Mouse (Mus musculus) ES-E14 (cell line): ENCODE data around the gene Lamc3. TPM values are rescaled to one million over a fixed set of nuclear protein-coding genes. Genes with fewer than 3 reads are reported as not detected.

ENCODE experiments used
- DNase-seq: peaks from one replicate; pipeline ENCODE4 v3.0.0-alpha.2; 2013; ENCODE audit warnings: low read depth, low spot score
- H3K27ac ChIP-seq: 2 replicates; pipeline ENCODE4 v1.5.1; 2012; ENCODE audit warnings: low read depth, mild to moderate bottlenecking, low read length, moderate library complexity, mixed read lengths; ENCODE audit not compliant: poor library complexity, insufficient read depth, severe bottlenecking
- H3K36me3 ChIP-seq: 2 replicates; pipeline ENCODE4 v1.6.1; 2012; ENCODE audit warnings: mild to moderate bottlenecking, low read length, moderate library complexity, mixed read lengths; ENCODE audit not compliant: control insufficient read depth, poor library complexity, insufficient read depth, severe bottlenecking
- H3K4me1 ChIP-seq, 2 experiments: fragments of 150-350 bp in 1 of 2; sonication (generic) in 1 of 2; 2 replicates each; pipeline ENCODE4 v1.6.1; 2012; ENCODE audit warnings: low read length in 2 of 2, mild to moderate bottlenecking in 1 of 2, mixed read lengths in 1 of 2; ENCODE audit not compliant: control insufficient read depth in 2 of 2, insufficient read depth in 2 of 2, poor library complexity in 1 of 2
- H3K4me3 ChIP-seq, 2 experiments: fragments of 150-350 bp in 1 of 2; sonication (generic) in 1 of 2; 2 replicates each; pipeline ENCODE4 v1.5.1; 2012; ENCODE audit warnings: low read length in 2 of 2, low read depth in 1 of 2, mild to moderate bottlenecking in 1 of 2, mixed read lengths in 1 of 2; ENCODE audit not compliant: insufficient read depth in 1 of 2, poor library complexity in 1 of 2, severe bottlenecking in 1 of 2
- H3K9ac ChIP-seq: 2 replicates; pipeline ENCODE4 v1.6.1; 2012; ENCODE audit warnings: low read depth, mild to moderate bottlenecking, low read length, mixed read lengths; ENCODE audit not compliant: poor library complexity, insufficient read depth, severe bottlenecking
- H3K9me3 ChIP-seq: fragments of 150-350 bp; sonication (generic); 2 replicates; pipeline ENCODE4 v1.6.1; 2012; ENCODE audit warnings: low read depth, mild to moderate bottlenecking, low read length; ENCODE audit not compliant: control insufficient read depth, insufficient read depth
- CHD2 ChIP-seq: IDR thresholded peaks from 2 replicates; pipeline ENCODE4 v1.6.1; 2014; ENCODE audit warnings: mild to moderate bottlenecking, low read depth, low read length, inconsistent platforms
- HCFC1 ChIP-seq: IDR thresholded peaks from 2 replicates; pipeline ENCODE4 v1.6.1; 2012; ENCODE audit warnings: low read length, inconsistent platforms, borderline replicate concordance; ENCODE audit not compliant: insufficient read depth
- MAFK ChIP-seq: IDR thresholded peaks from 2 replicates; pipeline ENCODE4 v1.6.1; 2014; ENCODE audit warnings: mild to moderate bottlenecking, low read depth, low read length, inconsistent platforms; ENCODE audit not compliant: insufficient read depth
- ZC3H11A ChIP-seq: IDR thresholded peaks from 2 replicates; pipeline ENCODE4 v1.6.1; 2012; ENCODE audit warnings: low read depth, mild to moderate bottlenecking, inconsistent platforms, low read length, borderline replicate concordance
- ZNF384 ChIP-seq: IDR thresholded peaks from 2 replicates; pipeline ENCODE4 v1.6.1; 2012; ENCODE audit warnings: low read depth, low read length, inconsistent platforms
- in situ Hi-C, 2 experiments: fragments of 600-800 bp; cut with MboI; formaldehyde crosslinking; loops; one replicate each; pipeline ENCODE4 v1.15.1; 2025; ENCODE audit warnings: low sequenced_read_pairs in 2 of 2, inconsistent platforms in 1 of 2; ENCODE audit not compliant: unreplicated experiment in 2 of 2
- total RNA-seq: library from RNA; depleted of rRNA; stranded (reverse); fragments of 300-350 nt; gene quantifications from 2 replicates; pipeline ENCODE4 v1.2.3, GENCODE M21; 2012

The Lamc3 gene
- total RNA-seq, 1 experiment: 0.18 TPM

DNA sequence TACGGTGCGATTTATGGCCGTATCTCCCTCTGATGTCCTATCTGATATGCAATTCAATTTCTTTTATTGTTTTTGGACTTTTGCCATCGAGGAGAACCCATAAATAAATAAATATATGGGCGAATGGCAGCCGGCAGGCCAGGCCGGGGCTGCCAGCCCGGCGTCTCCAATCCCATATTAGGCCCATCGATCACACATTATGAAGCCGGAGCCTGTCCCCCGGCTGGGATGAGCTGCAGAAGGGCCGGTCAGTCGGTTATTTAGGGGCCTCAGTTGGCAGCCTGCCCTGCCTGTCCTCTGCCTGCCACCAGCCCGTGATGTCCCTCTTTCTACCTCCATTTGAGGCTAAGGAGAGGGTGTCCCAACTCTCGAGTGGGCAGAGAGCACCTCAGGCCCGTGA lies 8.5 kb upstream of the Lamc3 start:
- TF ChIP-seq CHD2: no peak
- TF ChIP-seq HCFC1: no peak
- TF ChIP-seq ZNF384: no peak
- TF ChIP-seq MAFK: no peak
- no peak for TF ChIP-seq ZC3H11A
- H3K9ac ChIP-seq: no peak overlapping the region
- in situ Hi-C loops: no loop called here

DNA sequence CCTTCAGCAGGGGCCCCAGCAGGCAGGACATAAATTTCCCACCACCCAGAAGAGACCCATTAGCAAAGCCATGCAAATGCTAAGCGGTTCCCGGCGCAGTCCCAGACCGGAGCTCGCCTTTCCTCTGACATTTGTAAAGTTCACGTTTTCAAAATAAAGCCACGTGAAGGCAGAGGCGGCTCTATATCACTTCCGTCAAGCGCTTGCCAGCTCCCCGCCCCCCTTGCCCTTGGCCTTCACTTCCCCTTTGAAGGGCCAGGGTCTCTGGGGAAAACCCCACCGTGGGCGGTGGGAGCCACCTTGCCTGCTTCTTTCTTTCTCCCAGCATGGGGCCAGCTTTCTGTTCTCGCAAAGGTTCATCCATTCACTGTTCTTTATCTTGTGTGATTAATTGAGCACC lies 6.2 kb upstream of the Lamc3 start:
- H3K4me1 ChIP-seq: peaks cover 0 to 7% of the 10 kb centered on the region in 2 experiments; a peak in 2 of 4 replicates
- no peak overlapping the region for H3K27ac ChIP-seq
- DNase-seq: no peak
- no peak overlapping the region for H3K9ac ChIP-seq
- H3K4me3 ChIP-seq: no peak overlapping the region
- H3K9me3 ChIP-seq: no peaks in the 10 kb centered on the region
- in situ Hi-C loops: no loop called here
- no peak for TF ChIP-seq ZC3H11A
- TF ChIP-seq HCFC1: no peak
- no peak for TF ChIP-seq ZNF384
- no peak for TF ChIP-seq MAFK
- no peak for TF ChIP-seq CHD2
- no peaks in the 10 kb centered on the region for H3K36me3 ChIP-seq

More for the DNA sequence above, 8.5 kb upstream of the Lamc3 start:
- Histone ChIP-seq H3K4me1 (peaks cover 0 to 7% of the 10 kb centered on the region in 2 experiments; a peak in 2 of 4 replicates), H3K9me3 (no peaks in the 10 kb centered on the region), H3K4me3 (no peak overlapping the region), H3K27ac (no peak overlapping the region), H3K36me3 (no peaks in the 10 kb centered on the region)
- DNase-seq: no peak

GRCm38 (mm10) chr2:31883061-31883460 lies 4.0 kb upstream of the Lamc3 start:
- H3K9me3 ChIP-seq: no peaks in the 10 kb centered on the region
- no peaks in the 10 kb centered on the region for H3K36me3 ChIP-seq
- no peak overlapping the region for H3K9ac ChIP-seq
- in situ Hi-C loops: no loop called here
- TF ChIP-seq HCFC1: no peak
- TF ChIP-seq ZC3H11A: no peak
- TF ChIP-seq MAFK: no peak
- no peak for TF ChIP-seq ZNF384
- no peak for TF ChIP-seq CHD2
- DNase-seq: no peak
- no peak overlapping the region for H3K27ac ChIP-seq
- peaks cover 0 to 7% of the 10 kb centered on the region in 2 experiments; a peak in 2 of 4 replicates for H3K4me1 ChIP-seq
- no peak overlapping the region for H3K4me3 ChIP-seq

DNA sequence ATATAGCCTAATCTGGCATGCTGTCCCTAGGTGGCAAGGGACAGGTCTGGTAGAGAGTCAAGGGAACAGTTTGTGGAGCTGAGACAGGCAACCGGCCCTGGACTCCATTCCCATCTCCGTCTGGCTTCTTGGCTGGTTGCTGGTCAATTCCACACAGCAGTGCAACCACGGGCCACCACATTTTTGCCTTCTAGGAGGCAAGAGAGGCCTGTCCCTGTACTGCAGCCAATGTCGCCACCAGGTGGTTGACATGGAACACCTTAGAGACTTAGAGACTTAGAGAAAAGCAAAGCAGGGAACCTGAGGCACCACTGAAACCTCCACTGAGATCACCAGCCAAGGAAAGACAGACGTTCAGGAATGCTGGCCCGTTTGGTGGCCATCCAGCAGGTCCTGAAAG lies 2.3 kb upstream of the Lamc3 start:
- Histone ChIP-seq H3K27ac (no peak overlapping the region), H3K36me3 (no peaks in the 10 kb centered on the region), H3K9me3 (no peaks in the 10 kb centered on the region), H3K4me1 (peaks cover 0 to 7% of the 10 kb centered on the region in 2 experiments; a peak in 2 of 4 replicates), H3K4me3 (no peak overlapping the region), H3K9ac (no peak overlapping the region)
- in situ Hi-C loops: no loop called here
- DNase-seq: no peak
- TF ChIP-seq HCFC1 (no peak), MAFK (no peak), CHD2 (no peak), ZNF384 (no peak), ZC3H11A (no peak)

DNA sequence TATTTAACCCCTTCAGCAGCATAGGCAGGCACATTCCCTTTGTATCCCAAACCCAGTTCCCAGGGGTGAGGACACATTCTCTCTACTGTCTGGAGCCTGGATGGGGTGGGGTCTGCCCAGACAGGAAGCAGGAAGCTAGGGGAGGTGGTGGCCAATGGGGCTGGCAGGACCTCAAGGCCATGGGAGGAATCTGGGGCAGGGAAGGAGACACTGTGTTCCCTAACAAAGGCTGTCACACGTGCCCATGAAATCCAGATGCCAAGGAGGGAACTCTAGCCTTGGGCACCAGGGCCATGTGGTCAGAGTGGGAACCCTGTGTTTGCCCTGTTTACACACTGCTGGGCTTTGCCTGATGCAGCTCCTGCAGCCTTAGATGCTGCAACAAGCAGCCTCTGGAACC lies 1.8 kb downstream of the Lamc3 start:
- Histone ChIP-seq H3K27ac (no peak overlapping the region), H3K4me1 (no peaks in the 10 kb centered on the region), H3K9me3 (no peaks in the 10 kb centered on the region), H3K4me3 (no peak overlapping the region), H3K9ac (no peak overlapping the region), H3K36me3 (no peaks in the 10 kb centered on the region)
- no peak for DNase-seq
- in situ Hi-C loops: no loop called here
- TF ChIP-seq HCFC1 (no peak), CHD2 (no peak), MAFK (no peak), ZNF384 (no peak), ZC3H11A (no peak)
